Mouse (Mus musculus): Measurements from ENCODE around the gene Camsap1. TPM values are rescaled to one million over a fixed set of nuclear protein-coding genes. Genes with fewer than 3 reads are reported as not detected.

Gene Camsap1
- polyA plus RNA-seq, 1 experiment from 2014 or later, result 30.9 TPM

DNA sequence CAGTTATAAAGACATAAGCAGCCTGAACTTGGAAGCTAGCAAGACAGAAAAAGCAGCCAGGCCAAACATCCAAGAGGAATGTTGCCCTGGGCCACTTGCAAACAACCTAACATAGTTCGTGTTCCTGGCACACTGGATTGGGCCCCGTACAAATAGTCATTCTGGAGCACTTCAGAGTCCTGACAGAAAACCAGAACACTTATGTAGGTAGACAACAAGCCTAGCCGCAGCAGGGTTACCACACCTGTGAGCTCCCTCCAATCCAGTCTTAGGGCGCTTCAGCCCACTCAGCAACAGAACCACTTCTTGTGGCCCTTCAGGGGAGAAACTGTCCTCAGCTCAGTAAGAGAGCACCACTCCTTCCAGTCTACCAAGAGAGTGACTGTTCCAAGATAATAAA, 13.8 kb downstream of the Camsap1 start:
- no peak overlapping the region for H3K4me3 ChIP-seq (ENCODE audit: low read depth, low read length)
- no peaks in the 10 kb centered on the region for H3K27me3 ChIP-seq (replicated peaks; ENCODE audit: control insufficient read depth, insufficient read depth, low read length)
- H3K36me3 ChIP-seq (ENCODE audit: control insufficient read depth, insufficient read depth, low read length), result peaks cover 34% of the 10 kb centered on the region
- ATAC-seq, result no peak
- DNase-seq (ENCODE audit: low spot score), result no peak
- H3K9me3 ChIP-seq (replicated peaks; ENCODE audit: control insufficient read depth, low read length), result no peaks in the 10 kb centered on the region
- no peak overlapping the region for H3K27ac ChIP-seq (ENCODE audit: low read depth, low read length)
- H3K4me1 ChIP-seq (ENCODE audit: control insufficient read depth, insufficient read depth, low read length), result no peaks in the 10 kb centered on the region; the same call in 1 of the 2 replicates
- 94% methylated on average over 4 of the region's 4 CpGs for WGBS
- no peak overlapping the region for H3K9ac ChIP-seq (ENCODE audit: low read length)
- H3K4me2 ChIP-seq (ENCODE audit: low read length), result no peak overlapping the region

- WGBS, result 96% methylated on average over 3 of the region's 3 CpGs
- Histone ChIP-seq H3K9me3 (replicated peaks; ENCODE audit: control insufficient read depth, low read length) (no peaks in the 10 kb centered on the region), H3K4me2 (ENCODE audit: low read length) (no peak overlapping the region), H3K9ac (ENCODE audit: low read length) (no peak overlapping the region), H3K27ac (ENCODE audit: low read depth, low read length) (no peak overlapping the region), H3K4me3 (ENCODE audit: low read depth, low read length) (no peak overlapping the region), H3K4me1 (ENCODE audit: control insufficient read depth, insufficient read depth, low read length) (no peaks in the 10 kb centered on the region), H3K36me3 (ENCODE audit: control insufficient read depth, insufficient read depth, low read length) (peaks cover 75% of the 10 kb centered on the region), H3K27me3 (replicated peaks; ENCODE audit: control insufficient read depth, insufficient read depth, low read length) (no peaks in the 10 kb centered on the region)
- no peak for DNase-seq (ENCODE audit: low spot score)
- no peak for ATAC-seq
Measured at GRCm38 (mm10) chr2:25949291-25949690, 33.8 kb downstream of the Camsap1 start.

DNA sequence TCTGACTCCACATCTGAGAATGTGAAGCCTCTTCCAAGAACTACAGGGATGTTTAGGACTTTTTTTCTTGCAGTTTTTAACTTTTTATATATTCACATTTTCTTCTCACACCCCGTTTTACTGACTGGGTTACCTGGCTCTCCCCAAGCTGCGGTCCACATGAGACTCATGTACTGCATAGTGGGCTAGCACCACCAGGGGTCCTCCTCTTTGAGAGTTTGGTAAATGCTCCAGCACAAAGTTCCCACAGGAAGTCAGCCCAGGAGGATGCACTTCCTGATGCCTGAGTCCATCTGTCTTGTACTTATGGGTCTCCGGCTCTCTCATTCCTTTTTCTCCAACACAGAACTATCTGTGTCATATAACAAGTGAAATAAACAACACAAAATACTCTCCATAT, 35.1 kb downstream of the Camsap1 start:
- H3K4me1 ChIP-seq (ENCODE audit: control insufficient read depth, insufficient read depth, low read length), result no peaks in the 10 kb centered on the region
- ATAC-seq (no peak), DNase-seq (ENCODE audit: low spot score) (peak; percentile 13)
- H3K36me3 ChIP-seq (ENCODE audit: control insufficient read depth, insufficient read depth, low read length), result peaks cover 80% of the 10 kb centered on the region
- H3K4me2 ChIP-seq (ENCODE audit: low read length), result no peak overlapping the region
- WGBS, result 90% methylated on average over 3 of the region's 3 CpGs
- H3K4me3 ChIP-seq (ENCODE audit: low read depth, low read length), result no peak overlapping the region
- H3K27ac ChIP-seq (ENCODE audit: low read depth, low read length), result no peak overlapping the region
- no peak overlapping the region for H3K9ac ChIP-seq (ENCODE audit: low read length)
- H3K27me3 ChIP-seq (replicated peaks; ENCODE audit: control insufficient read depth, insufficient read depth, low read length), result no peaks in the 10 kb centered on the region
- no peaks in the 10 kb centered on the region for H3K9me3 ChIP-seq (replicated peaks; ENCODE audit: control insufficient read depth, low read length)

- ATAC-seq (no peak), DNase-seq (ENCODE audit: low spot score) (no peak)
- H3K27me3 ChIP-seq (replicated peaks; ENCODE audit: control insufficient read depth, insufficient read depth, low read length), result no peaks in the 10 kb centered on the region
- H3K4me1 ChIP-seq (ENCODE audit: control insufficient read depth, insufficient read depth, low read length), result no peaks in the 10 kb centered on the region
- no peak overlapping the region for H3K27ac ChIP-seq (ENCODE audit: low read depth, low read length)
- WGBS, result 83% methylated on average over 2 of the region's 2 CpGs
- H3K4me3 ChIP-seq (ENCODE audit: low read depth, low read length), result no peak overlapping the region
- no peak overlapping the region for H3K9ac ChIP-seq (ENCODE audit: low read length)
- H3K4me2 ChIP-seq (ENCODE audit: low read length), result no peak overlapping the region
- peaks cover 79% of the 10 kb centered on the region for H3K36me3 ChIP-seq (ENCODE audit: control insufficient read depth, insufficient read depth, low read length)
- H3K9me3 ChIP-seq (replicated peaks; ENCODE audit: control insufficient read depth, low read length), result no peaks in the 10 kb centered on the region
Measured at GRCm38 (mm10) chr2:25943822-25944221, 39.3 kb downstream of the Camsap1 start.

GRCm38 (mm10) chr2:25940503-25940902, 42.6 kb downstream of the Camsap1 start:
- H3K27me3 ChIP-seq (replicated peaks; ENCODE audit: control insufficient read depth, insufficient read depth, low read length), result no peaks in the 10 kb centered on the region
- no peak overlapping the region for H3K4me3 ChIP-seq (ENCODE audit: low read depth, low read length)
- H3K27ac ChIP-seq (ENCODE audit: low read depth, low read length), result no peak overlapping the region
- H3K4me1 ChIP-seq (ENCODE audit: control insufficient read depth, insufficient read depth, low read length), result no peaks in the 10 kb centered on the region
- DNase-seq (ENCODE audit: low spot score) (no peak), ATAC-seq (no peak)
- 89% methylated on average over 6 of the region's 6 CpGs for WGBS
- H3K9me3 ChIP-seq (replicated peaks; ENCODE audit: control insufficient read depth, low read length), result no peaks in the 10 kb centered on the region
- H3K36me3 ChIP-seq (ENCODE audit: control insufficient read depth, insufficient read depth, low read length), result peaks cover 96% of the 10 kb centered on the region
- H3K9ac ChIP-seq (ENCODE audit: low read length), result no peak overlapping the region
- no peak overlapping the region for H3K4me2 ChIP-seq (ENCODE audit: low read length)

GRCm38 (mm10) chr2:25931249-25931859, 51.7 kb downstream of the Camsap1 start:
- Histone ChIP-seq H3K9me3 (replicated peaks; ENCODE audit: control insufficient read depth, low read length) (no peaks in the 10 kb centered on the region), H3K4me3 (ENCODE audit: low read depth, low read length) (no peak overlapping the region), H3K27ac (ENCODE audit: low read depth, low read length) (no peak overlapping the region), H3K4me1 (ENCODE audit: control insufficient read depth, insufficient read depth, low read length) (no peaks in the 10 kb centered on the region), H3K4me2 (ENCODE audit: low read length) (no peak overlapping the region), H3K9ac (ENCODE audit: low read length) (no peak overlapping the region), H3K27me3 (replicated peaks; ENCODE audit: control insufficient read depth, insufficient read depth, low read length) (no peaks in the 10 kb centered on the region), H3K36me3 (ENCODE audit: control insufficient read depth, insufficient read depth, low read length) (peaks cover 97% of the 10 kb centered on the region)
- WGBS, result 78% methylated on average over 6 of the region's 6 CpGs
- ATAC-seq (no peak), DNase-seq (ENCODE audit: low spot score) (peak; percentile 46)

GRCm38 (mm10) chr2:25927821-25928220, 55.3 kb downstream of the Camsap1 start:
- no peaks in the 10 kb centered on the region for H3K4me1 ChIP-seq (ENCODE audit: control insufficient read depth, insufficient read depth, low read length)
- H3K27ac ChIP-seq (ENCODE audit: low read depth, low read length), result no peak overlapping the region
- no peak overlapping the region for H3K4me2 ChIP-seq (ENCODE audit: low read length)
- no peak overlapping the region for H3K9ac ChIP-seq (ENCODE audit: low read length)
- no peak for ATAC-seq
- DNase-seq (ENCODE audit: low spot score), result no peak
- 94% methylated on average over 7 of the region's 7 CpGs for WGBS
- no peaks in the 10 kb centered on the region for H3K27me3 ChIP-seq (replicated peaks; ENCODE audit: control insufficient read depth, insufficient read depth, low read length)
- H3K4me3 ChIP-seq (ENCODE audit: low read depth, low read length), result no peak overlapping the region
- peaks cover 85% of the 10 kb centered on the region for H3K36me3 ChIP-seq (ENCODE audit: control insufficient read depth, insufficient read depth, low read length)
- H3K9me3 ChIP-seq (replicated peaks; ENCODE audit: control insufficient read depth, low read length), result no peaks in the 10 kb centered on the region

DNA sequence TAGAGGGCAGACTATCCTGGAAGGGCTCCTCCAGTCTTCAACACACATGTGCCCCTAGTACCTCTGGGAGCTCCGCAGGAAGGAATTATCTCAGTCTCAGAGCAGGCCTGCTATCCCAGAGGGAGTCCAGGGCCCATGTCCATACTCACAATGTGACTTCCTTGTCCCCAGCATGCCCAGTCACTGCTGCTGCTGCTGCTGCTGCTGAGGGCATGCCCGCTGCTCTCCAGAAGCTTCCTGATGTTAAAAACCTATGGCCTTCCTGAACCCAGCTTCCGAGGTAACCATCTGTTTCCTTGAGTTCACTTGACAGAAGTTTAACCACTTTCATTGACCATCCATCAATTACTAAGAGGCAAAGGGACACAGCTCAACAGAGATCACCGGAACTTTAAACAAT, 58.1 kb downstream of the Camsap1 start:
- Histone ChIP-seq H3K36me3 (ENCODE audit: control insufficient read depth, insufficient read depth, low read length) (peaks cover 58% of the 10 kb centered on the region), H3K27me3 (replicated peaks; ENCODE audit: control insufficient read depth, insufficient read depth, low read length) (no peaks in the 10 kb centered on the region), H3K9me3 (replicated peaks; ENCODE audit: control insufficient read depth, low read length) (no peaks in the 10 kb centered on the region), H3K4me2 (ENCODE audit: low read length) (no peak overlapping the region), H3K27ac (ENCODE audit: low read depth, low read length) (no peak overlapping the region), H3K4me1 (ENCODE audit: control insufficient read depth, insufficient read depth, low read length) (no peaks in the 10 kb centered on the region), H3K4me3 (ENCODE audit: low read depth, low read length) (no peak overlapping the region), H3K9ac (ENCODE audit: low read length) (no peak overlapping the region)
- DNase-seq (ENCODE audit: low spot score) (no peak), ATAC-seq (no peak)
- WGBS, result 94% methylated on average over 4 of the region's 4 CpGs

DNA sequence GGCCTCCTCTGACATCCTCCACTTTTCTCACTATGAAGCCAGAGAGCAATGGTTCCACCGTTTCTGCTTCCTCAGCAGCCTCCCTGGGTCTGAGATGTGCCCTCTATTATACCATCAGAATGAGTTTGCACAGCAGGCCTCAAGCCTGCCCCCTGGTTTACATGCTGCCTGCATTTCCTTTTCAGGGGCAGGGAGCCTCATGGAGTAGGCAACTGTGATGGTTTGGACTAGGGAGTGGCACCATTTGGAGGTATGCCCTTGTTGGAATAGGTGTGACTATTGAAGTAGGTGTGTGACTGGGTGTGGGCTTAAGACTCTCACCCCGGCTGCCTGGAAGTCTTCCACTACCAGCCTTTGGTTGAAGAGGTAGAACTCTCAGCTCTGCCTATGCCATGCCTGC, 59.3 kb downstream of the Camsap1 start:
- H3K4me1 ChIP-seq (ENCODE audit: control insufficient read depth, insufficient read depth, low read length), result no peaks in the 10 kb centered on the region
- H3K4me3 ChIP-seq (ENCODE audit: low read depth, low read length), result no peak overlapping the region
- ATAC-seq, result no peak
- H3K36me3 ChIP-seq (ENCODE audit: control insufficient read depth, insufficient read depth, low read length), result peaks cover 47% of the 10 kb centered on the region
- WGBS, result 81% methylated on average over 2 of the region's 2 CpGs
- H3K9ac ChIP-seq (ENCODE audit: low read length), result no peak overlapping the region
- no peaks in the 10 kb centered on the region for H3K27me3 ChIP-seq (replicated peaks; ENCODE audit: control insufficient read depth, insufficient read depth, low read length)
- H3K4me2 ChIP-seq (ENCODE audit: low read length), result no peak overlapping the region
- H3K27ac ChIP-seq (ENCODE audit: low read depth, low read length), result no peak overlapping the region
- H3K9me3 ChIP-seq (replicated peaks; ENCODE audit: control insufficient read depth, low read length), result no peaks in the 10 kb centered on the region
- DNase-seq (ENCODE audit: low spot score), result no peak
